Mouse (Mus musculus): Measurements from ENCODE around the gene Pik3cb.

DNA sequence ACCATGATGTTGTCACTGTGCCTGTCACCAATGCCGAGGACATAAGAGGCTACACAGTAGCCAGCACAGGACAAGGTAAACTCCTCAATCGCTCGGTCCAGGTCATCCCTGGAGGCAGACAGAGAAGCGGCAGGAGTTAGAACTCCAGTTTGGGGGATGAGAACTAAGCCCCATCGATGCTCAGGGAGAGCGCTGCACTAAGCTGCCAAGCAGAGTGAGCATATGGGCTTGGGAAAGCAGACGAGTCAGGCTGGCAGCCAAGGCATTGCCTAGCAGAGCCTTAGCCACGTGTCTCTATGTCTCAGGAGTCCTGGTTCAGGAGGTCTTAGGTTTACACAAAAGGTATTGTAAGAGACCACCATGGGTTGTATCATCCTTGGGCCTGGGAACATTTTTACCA, 95.7 kb downstream of the Pik3cb start:
- TF ChIP-seq POLR2A (IDR thresholded peaks at IDR 0.05; ENCODE audit: low read depth, low read length): no peak
- no peak for TF ChIP-seq CTCF (conservative IDR thresholded peaks at IDR 0.05; ENCODE audit: insufficient read depth, insufficient read length, low read depth, low read length)

All from kidney, adult 2 months (tissue).